Mouse (Mus musculus) bone marrow, adult 2 months (tissue): ENCODE measurements around the gene AY074887.

Experiments
- CTCF ChIP-seq: fragments of 200-500 bp; IDR thresholded peaks from 2 replicates; pipeline ENCODE4 v1.5.1; 2011; ENCODE audit warnings: low read length, control low read depth; ENCODE audit not compliant: control insufficient read depth, insufficient read depth
- POLR2A ChIP-seq: fragments of 200-500 bp; IDR thresholded peaks from 2 replicates; pipeline ENCODE4 v1.6.1; 2011; ENCODE audit warnings: low read depth, mild to moderate bottlenecking, control low read depth, low read length, borderline replicate concordance; ENCODE audit not compliant: control insufficient read depth

- TF ChIP-seq POLR2A (no peak), CTCF (no peak)
These were observed 10.3 kb upstream of the AY074887 start for GRCm38 (mm10) chr9:54961059-54961458.
